Mouse (Mus musculus) layer of hippocampus, adult 2 months (tissue): Measurements from ENCODE around the gene Cbx8. TPM values are rescaled to one million over a fixed set of nuclear protein-coding genes. Genes with fewer than 3 reads are reported as not detected.

Experiments used
- DNase-seq, 2 experiments: peaks; one replicate each; pipeline ENCODE4 v3.0.0; 2022; ENCODE audit warnings: low spot score in 2 of 2
- H3K27ac ChIP-seq: fragments of 200-600 bp; 2 replicates; pipeline ENCODE4 v1.8.1; 2022
- H3K4me3 ChIP-seq: fragments of 200-600 bp; 2 replicates; pipeline ENCODE4 v1.8.1; 2022; ENCODE audit warnings: mild to moderate bottlenecking
- CTCF ChIP-seq: fragments of 200-600 bp; conservative IDR thresholded peaks from 2 replicates; pipeline ENCODE4 v1.8.1; 2022; ENCODE audit warnings: antibody characterized with exemption, mild to moderate bottlenecking, moderate library complexity
- total RNA-seq, 2 experiments: library from RNA; stranded (reverse); gene quantifications; 2 replicates each; pipeline ENCODE4 v1.2.3; 2021

Cbx8 gene
- total RNA-seq, 2 experiments from 2014 or later: 10.2 to 11.3 TPM

- no peak for TF ChIP-seq CTCF
Measured at GRCm38 (mm10) chr11:119026203-119026602, 14.6 kb downstream of the Cbx8 start.

GRCm38 (mm10) chr11:119024260-119024659 is 16.5 kb downstream of the Cbx8 start:
- DNase-seq: no peak
- Histone ChIP-seq H3K4me3 (no peak overlapping the region), H3K27ac (no peak overlapping the region)
- TF ChIP-seq CTCF: no peak

More at GRCm38 (mm10) chr11:119026203-119026602, 14.6 kb downstream of the Cbx8 start:
- no peak for DNase-seq
- Histone ChIP-seq H3K27ac (no peak overlapping the region), H3K4me3 (no peak overlapping the region)

DNA sequence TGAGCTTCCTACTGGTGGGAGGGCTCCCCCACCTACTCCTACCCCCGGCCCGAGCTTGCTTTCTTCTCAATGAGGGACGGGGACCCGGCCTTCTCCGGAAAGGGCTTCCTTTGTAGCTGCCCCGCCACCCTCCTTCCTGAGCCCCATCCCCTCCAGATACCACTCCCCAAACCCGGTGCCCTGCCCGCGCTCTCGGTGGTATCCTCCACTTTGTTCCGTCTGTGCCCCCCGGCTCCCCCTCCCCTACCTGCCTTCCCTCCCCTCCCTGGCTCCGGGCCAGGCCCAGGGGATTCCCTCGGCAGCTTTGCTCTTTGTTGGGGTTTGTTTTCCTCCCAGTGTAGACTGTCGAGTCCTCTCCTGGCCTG is 17.2 kb downstream of the Cbx8 start:
- peak overlapping the region; percentile 86 for H3K4me3 ChIP-seq
- DNase-seq: no peak
- TF ChIP-seq CTCF: no peak
- peak overlapping the region; percentile 77; the same call in 1 of the 2 replicates for H3K27ac ChIP-seq

- peak within 1 kb of the TSS; percentile 86 for H3K4me3 ChIP-seq
- peak; percentile 75 to 81 for DNase-seq
- no peak for TF ChIP-seq CTCF
- H3K27ac ChIP-seq: peak within 1 kb of the TSS; percentile 77
Measured at GRCm38 (mm10) chr11:119022895-119023615, 17.7 kb downstream of the Cbx8 start, which contains the start of gene Cbx2. Cbx2 (plus strand) TSS chr11:119022962.

DNA sequence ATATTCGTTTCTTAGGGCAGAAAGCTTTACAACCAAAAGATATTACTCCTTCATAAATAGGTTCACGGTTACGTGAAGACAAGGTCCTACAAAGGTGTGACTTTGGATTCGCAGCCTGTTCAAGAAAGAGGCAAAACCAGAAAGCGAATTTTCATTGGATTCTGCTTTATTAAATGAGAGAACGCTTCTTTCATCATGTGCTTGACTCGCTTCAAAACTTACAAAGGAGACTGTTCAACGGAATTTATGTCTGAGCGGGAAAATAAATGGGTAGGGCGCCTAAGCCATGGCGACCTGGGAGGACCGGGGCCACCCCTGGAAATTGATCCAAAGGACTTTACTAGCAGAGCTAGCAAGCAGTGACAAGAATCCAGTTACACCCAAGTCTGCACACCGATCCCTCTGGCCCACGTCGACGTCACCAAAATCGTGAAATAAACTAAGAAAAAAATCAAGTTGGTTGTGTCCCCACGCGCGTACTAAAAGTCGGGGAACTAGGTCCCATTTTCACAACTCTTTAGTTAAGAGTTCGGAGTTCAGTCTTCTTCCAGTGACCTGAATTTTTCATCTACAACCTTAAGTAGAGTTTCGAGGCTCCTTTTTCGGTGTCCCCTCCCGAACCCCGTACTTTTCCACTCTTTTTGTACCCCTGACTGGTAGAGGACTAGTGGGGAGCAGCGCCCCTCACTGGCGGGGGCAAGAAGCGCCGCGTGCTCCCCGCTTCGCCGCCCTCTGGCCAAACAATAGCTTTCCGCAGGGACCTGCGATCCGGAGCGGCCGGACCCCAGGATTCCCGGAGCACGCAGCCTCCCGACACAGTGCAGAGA is 18.5 kb downstream of the Cbx8 start:
- Histone ChIP-seq H3K4me3 (peak overlapping the region; percentile 86), H3K27ac (no peak overlapping the region)
- TF ChIP-seq CTCF: peak; percentile 87
- DNase-seq: no peak

DNA sequence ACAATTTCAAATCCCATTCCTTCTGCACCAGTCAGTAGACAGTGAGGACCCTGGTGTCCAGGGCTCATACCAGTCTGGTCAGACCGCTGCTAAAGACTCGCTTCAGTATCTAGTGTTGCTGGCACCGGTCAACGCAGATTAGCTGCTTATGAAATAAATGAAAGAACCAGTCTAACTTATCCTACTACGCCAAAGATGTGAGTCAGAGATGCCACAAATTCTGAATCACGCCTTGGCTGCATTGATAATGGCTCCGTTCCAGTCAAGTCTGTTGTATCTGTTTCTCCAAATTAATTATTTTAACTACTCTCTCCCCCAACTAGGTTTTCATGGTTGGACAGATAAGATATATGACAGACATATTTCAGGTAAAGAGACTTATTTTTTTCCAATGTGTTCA is 19.6 kb downstream of the Cbx8 start:
- no peak for DNase-seq
- H3K4me3 ChIP-seq: no peak overlapping the region
- TF ChIP-seq CTCF: no peak

DNA sequence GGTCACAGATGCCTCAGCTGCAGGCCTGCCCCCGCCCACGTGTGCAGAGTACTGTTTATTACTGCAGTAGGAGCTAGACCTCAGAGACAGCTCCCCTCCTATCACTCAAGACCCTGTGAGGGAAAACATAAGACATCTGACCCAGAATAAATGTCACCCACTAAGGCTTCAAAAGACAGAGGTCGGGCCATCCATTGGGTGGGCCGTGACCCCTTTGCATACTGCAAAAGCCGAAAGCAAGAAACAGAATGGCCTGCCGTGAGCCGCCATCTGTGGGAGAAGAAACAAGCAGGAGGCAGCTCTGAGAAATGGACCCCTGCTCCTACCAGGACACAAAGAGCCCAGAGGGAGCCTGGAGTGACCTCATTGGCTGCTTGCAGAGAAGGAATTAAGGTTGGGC is 23.3 kb downstream of the Cbx8 start:
- DNase-seq: no peak
- H3K27ac ChIP-seq: no peak overlapping the region
- TF ChIP-seq CTCF: no peak
- no peak overlapping the region for H3K4me3 ChIP-seq

More for the DNA sequence above, 19.6 kb downstream of the Cbx8 start:
- H3K27ac ChIP-seq: no peak overlapping the region

- no peak for TF ChIP-seq CTCF
- Histone ChIP-seq H3K4me3 (no peak overlapping the region), H3K27ac (no peak overlapping the region)
- DNase-seq: no peak
Measured at GRCm38 (mm10) chr11:119014455-119014854, 26.3 kb downstream of the Cbx8 start.

GRCm38 (mm10) chr11:119007461-119008456 is 33.0 kb downstream of the Cbx8 start:
- H3K4me3 ChIP-seq: no peak overlapping the region
- no peak for DNase-seq
- TF ChIP-seq CTCF: no peak
- no peak overlapping the region for H3K27ac ChIP-seq

DNA sequence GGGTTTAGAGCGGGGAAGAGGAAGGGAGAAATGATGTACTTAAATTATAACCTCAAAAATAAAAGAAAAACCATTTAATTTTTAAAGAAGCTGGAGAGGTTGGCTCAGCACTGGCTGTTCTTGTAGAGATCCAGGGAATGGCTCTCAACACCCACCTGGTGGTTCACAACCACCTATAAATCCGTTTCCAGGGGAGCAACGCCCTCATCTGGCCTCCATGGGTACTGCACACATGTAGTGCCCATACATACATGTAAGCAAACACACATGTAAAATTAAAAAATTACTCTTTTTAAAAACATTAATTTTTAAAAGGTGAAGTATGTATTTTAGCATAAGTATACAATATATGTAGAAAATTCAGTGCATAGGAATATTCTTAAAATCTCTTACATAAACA is 34.3 kb downstream of the Cbx8 start:
- no peak for DNase-seq
- no peak overlapping the region for H3K4me3 ChIP-seq
- H3K27ac ChIP-seq: no peak overlapping the region
- peak; percentile 53 for TF ChIP-seq CTCF

DNA sequence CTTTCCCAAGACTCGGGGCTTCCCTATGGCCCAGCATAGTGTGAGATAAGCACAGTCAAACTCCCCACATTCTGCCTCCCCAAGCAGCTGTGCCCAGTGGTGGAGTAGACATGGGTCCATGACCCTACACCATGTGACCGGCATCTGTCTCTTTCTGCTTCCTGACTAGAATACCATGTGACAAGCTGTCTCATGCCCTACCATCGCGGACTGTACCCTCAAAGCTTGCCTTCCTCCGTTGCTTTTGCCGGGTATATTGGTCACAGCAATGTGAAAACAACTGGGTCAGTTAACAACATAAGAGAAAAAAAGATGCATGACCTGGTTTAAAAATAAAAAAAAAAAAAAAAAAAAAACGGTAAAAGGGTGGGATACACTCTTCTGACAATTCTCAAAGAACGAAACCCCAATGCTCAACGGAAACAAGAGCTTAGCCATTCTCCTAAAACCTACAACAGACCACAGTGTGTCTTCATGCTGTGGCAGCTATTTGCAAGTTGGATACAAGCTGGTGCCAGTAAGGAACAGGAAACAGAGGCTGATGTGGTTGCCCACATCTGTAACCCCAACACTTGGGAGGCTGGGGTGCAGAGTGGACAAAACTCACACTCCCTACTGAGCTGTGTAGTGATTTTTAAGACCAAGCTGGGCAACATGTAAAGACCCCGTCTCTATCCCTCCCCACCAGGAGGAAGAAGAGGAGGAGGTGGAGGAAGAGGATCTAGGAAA is 35.1 kb downstream of the Cbx8 start:
- no peak overlapping the region for H3K4me3 ChIP-seq

More for the DNA sequence above, 35.1 kb downstream of the Cbx8 start:
- H3K27ac ChIP-seq: no peak overlapping the region
- TF ChIP-seq CTCF: no peak
- no peak for DNase-seq
